Mouse (Mus musculus) lung, embryonic 14.5 days (tissue): ENCODE results near the gene Tbc1d22b. TPM values are rescaled to one million over a fixed set of nuclear protein-coding genes. Genes with fewer than 3 reads are reported as not detected.
"Not testable (repeated sequence)": the region's sequence is repeated elsewhere in the genome, so short reads cannot be mapped to it uniquely, and the experiment has no call there.

Source experiments
- ATAC-seq: fragments of 200-750 bp; cut with Nextera tagmentation; 2 replicates; pipeline ENCODE4 v1.8.0; 2017; ENCODE audit warnings: mild to moderate bottlenecking, moderate TSS enrichment, moderate library complexity; ENCODE audit not compliant: insufficient read depth
- DNase-seq: peaks from one replicate; pipeline ENCODE4 v3.0.0-alpha.2; 2015
- H3K27ac ChIP-seq: fragments of 300-500 bp; sonication (generic); 2 replicates; pipeline ENCODE4 v1.5.1; 2014; ENCODE audit warnings: low read depth, mild to moderate bottlenecking, moderate library complexity
- H3K27me3 ChIP-seq: fragments of 300-500 bp; sonication (generic); 2 replicates; pipeline ENCODE4 v1.6.1; 2014; ENCODE audit warnings: low read length, control low read depth; ENCODE audit not compliant: insufficient read depth
- H3K36me3 ChIP-seq: fragments of 300-500 bp; sonication (generic); 2 replicates; pipeline ENCODE4 v1.6.1; 2014; ENCODE audit warnings: control low read depth; ENCODE audit not compliant: insufficient read depth
- H3K4me1 ChIP-seq: fragments of 300-500 bp; sonication (generic); 2 replicates; pipeline ENCODE4 v1.6.1; 2014; ENCODE audit warnings: antibody characterized with exemption, control low read depth; ENCODE audit not compliant: insufficient read depth
- H3K4me2 ChIP-seq: fragments of 300-500 bp; sonication (generic); 2 replicates; pipeline ENCODE4 v1.6.1; 2014; ENCODE audit warnings: mild to moderate bottlenecking
- H3K4me3 ChIP-seq: fragments of 300-500 bp; sonication (generic); 2 replicates; pipeline ENCODE4 v1.5.1; 2014; ENCODE audit warnings: low read depth, low read length
- H3K9ac ChIP-seq: fragments of 300-500 bp; sonication (generic); 2 replicates; pipeline ENCODE4 v1.6.1; 2014
- H3K9me3 ChIP-seq: fragments of 300-500 bp; sonication (generic); 2 replicates; pipeline ENCODE4 v1.6.1; 2016; ENCODE audit warnings: low read depth, low read length, control low read depth
- CTCF ChIP-seq: IDR thresholded peaks from 2 replicates; pipeline ENCODE4 v1.5.1; 2016; ENCODE audit warnings: antibody characterized with exemption, low read depth
- WGBS: fragments of 180-500 bp; shearing (Covaris S2); extraction: QIAGEN DNeasy Blood & Tissue Kit; methylation state at CpG from one replicate; pipeline ENCODE4 v1.1.7; 2014; 5-methylcytosine and 5-hydroxymethylcytosine counted together
- polyA plus RNA-seq: library from polyadenylated mRNA; unstranded; fragments of >200 nt; fragmentation: Nextera tagmentation; extraction: Ambion mirVana; gene quantifications from 2 replicates; pipeline ENCODE4 v1.2.1, GENCODE M21; 2014

The Tbc1d22b gene
- polyA plus RNA-seq, 1 experiment from 2014 or later: 17.4 TPM

DNA sequence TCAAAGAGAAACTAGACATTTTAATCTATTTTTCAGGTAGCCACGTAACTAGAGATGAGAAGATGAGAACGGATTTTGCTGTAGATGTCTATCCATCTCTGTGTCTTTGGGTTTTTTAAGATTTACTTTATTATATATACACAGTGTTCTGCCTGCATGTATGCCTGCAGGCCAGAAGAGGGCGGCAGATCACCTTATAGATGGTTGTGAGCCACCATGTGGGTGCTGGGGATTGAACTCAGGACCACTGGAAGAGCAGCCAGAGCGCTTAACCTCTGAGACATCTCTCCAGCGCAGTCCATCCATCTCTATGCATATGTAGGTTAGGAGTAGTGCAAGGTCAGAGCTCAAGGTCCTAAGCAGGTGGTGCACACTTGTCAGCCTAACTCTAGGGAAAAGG, 45.9 kb upstream of the Tbc1d22b start:
- ATAC-seq: no peak
- Histone ChIP-seq H3K9ac (no peak overlapping the region), H3K4me3 (no peak overlapping the region), H3K4me2 (no peak overlapping the region; the same call in 1 of the 2 replicates), H3K27me3 (no peaks in the 10 kb centered on the region), H3K4me1 (no peaks in the 10 kb centered on the region), H3K36me3 (no peaks in the 10 kb centered on the region), H3K9me3 (no peaks in the 10 kb centered on the region), H3K27ac (no peak overlapping the region)
- TF ChIP-seq CTCF: peak; percentile 51
- peak; percentile 25 for DNase-seq
- 75% methylated on average over 5 of the region's 5 CpGs for WGBS

- Histone ChIP-seq H3K36me3 (no peaks in the 10 kb centered on the region), H3K4me3 (no peak overlapping the region), H3K27ac (no peak overlapping the region), H3K4me1 (no peaks in the 10 kb centered on the region), H3K9ac (no peak overlapping the region), H3K4me2 (no peak overlapping the region), H3K9me3 (no peaks in the 10 kb centered on the region), H3K27me3 (no peaks in the 10 kb centered on the region)
- TF ChIP-seq CTCF: no peak
- WGBS: 65% methylated on average over 12 of the region's 12 CpGs
- DNase-seq: no peak
- no peak for ATAC-seq
Observed at GRCm38 (mm10) chr17:29508927-29509608, 40.5 kb upstream of the Tbc1d22b start.

GRCm38 (mm10) chr17:29510691-29511090, 38.9 kb upstream of the Tbc1d22b start:
- 41% methylated on average over 8 of the region's 8 CpGs for WGBS
- Histone ChIP-seq H3K4me1 (no peaks in the 10 kb centered on the region), H3K4me3 (no peak overlapping the region), H3K27ac (no peak overlapping the region), H3K4me2 (no peak overlapping the region), H3K36me3 (no peaks in the 10 kb centered on the region), H3K27me3 (no peaks in the 10 kb centered on the region), H3K9me3 (no peaks in the 10 kb centered on the region), H3K9ac (no peak overlapping the region)
- TF ChIP-seq CTCF: no peak
- ATAC-seq: no peak
- DNase-seq: no peak

DNA sequence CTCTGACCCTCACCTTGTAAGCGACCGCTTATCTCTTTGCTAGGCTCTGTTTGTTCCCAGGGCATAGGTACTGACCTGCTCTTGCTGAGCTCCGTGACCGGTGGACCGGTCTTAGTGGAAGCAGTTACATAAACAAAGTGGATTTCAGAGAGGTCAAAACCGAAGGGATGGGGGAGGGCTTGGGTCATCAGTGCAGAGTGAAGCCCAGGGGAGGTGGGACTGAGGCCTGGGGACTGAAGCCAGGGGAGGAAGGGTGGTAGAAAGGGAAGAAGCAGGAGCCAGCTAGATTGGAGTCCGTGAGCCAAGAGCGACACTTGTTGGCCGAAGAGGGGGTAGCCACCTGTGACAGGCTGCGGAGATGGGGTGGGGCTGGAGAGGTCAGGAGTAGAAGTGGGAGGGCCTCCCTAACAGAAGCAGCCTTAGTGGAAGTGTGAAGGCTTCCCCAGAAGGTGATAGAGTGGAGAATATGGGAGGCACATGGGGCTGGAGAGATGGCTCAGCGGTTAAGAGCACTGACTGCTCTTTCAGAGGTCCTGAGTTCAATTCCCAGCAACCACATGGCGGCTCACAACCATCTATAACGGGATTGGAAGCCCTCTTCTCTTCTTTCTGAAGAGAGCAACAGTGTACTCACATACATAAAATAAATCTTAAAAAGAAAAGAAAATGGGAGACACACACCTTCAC, 36.4 kb upstream of the Tbc1d22b start:
- ATAC-seq (peak; percentile 81), DNase-seq (peak; percentile 79)
- H3K4me2 ChIP-seq: no peak overlapping the region
- H3K4me1 ChIP-seq: no peaks in the 10 kb centered on the region
- 26% methylated on average over 13 of the region's 13 CpGs for WGBS
- H3K4me3 ChIP-seq: no peak overlapping the region
- no peaks in the 10 kb centered on the region for H3K9me3 ChIP-seq
- H3K9ac ChIP-seq: no peak overlapping the region
- H3K27ac ChIP-seq: no peak overlapping the region
- peak; percentile 75 for TF ChIP-seq CTCF
- no peaks in the 10 kb centered on the region for H3K27me3 ChIP-seq
- no peaks in the 10 kb centered on the region for H3K36me3 ChIP-seq

- Histone ChIP-seq H3K4me1 (no peaks in the 10 kb centered on the region), H3K36me3 (no peaks in the 10 kb centered on the region), H3K27ac (no peak overlapping the region), H3K9ac (no peak overlapping the region), H3K27me3 (no peaks in the 10 kb centered on the region), H3K4me2 (no peak overlapping the region), H3K4me3 (no peak overlapping the region), H3K9me3 (no peaks in the 10 kb centered on the region)
- 1% methylated on average over 11 of the region's 11 CpGs for WGBS
- ATAC-seq: peak; percentile 52; the same call in 1 of the 2 replicates
- peak; percentile 95 for DNase-seq
- peak; percentile 94 for TF ChIP-seq CTCF
Observed at GRCm38 (mm10) chr17:29514435-29514834, 35.1 kb upstream of the Tbc1d22b start.

DNA sequence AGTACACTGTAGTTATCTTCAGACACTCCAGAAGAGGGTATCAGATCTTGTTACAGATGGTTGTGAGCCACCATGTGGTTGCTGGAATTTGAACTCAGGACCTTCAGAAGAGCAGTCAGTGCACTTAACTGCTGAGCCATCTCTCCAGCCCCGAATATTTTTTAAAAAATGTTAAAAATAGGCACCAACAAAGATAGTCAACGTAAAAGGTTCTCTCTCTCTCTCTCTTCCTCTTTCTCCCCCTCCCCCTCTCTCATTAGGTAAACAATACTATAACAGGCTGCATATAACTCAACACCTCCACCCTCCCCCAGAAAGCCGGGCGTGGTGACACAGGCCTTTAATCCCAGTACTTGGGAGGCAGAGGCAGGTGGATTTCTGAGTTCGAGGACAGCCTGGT, 30.9 kb upstream of the Tbc1d22b start:
- not testable (repeated sequence) for H3K9me3 ChIP-seq, H3K27ac ChIP-seq, H3K4me1 ChIP-seq, H3K4me3 ChIP-seq, H3K27me3 ChIP-seq, ATAC-seq, H3K9ac ChIP-seq, H3K4me2 ChIP-seq, DNase-seq, H3K36me3 ChIP-seq
- 80% methylated on average over 5 of the region's 5 CpGs for whole genome bisulfite sequencing

DNA sequence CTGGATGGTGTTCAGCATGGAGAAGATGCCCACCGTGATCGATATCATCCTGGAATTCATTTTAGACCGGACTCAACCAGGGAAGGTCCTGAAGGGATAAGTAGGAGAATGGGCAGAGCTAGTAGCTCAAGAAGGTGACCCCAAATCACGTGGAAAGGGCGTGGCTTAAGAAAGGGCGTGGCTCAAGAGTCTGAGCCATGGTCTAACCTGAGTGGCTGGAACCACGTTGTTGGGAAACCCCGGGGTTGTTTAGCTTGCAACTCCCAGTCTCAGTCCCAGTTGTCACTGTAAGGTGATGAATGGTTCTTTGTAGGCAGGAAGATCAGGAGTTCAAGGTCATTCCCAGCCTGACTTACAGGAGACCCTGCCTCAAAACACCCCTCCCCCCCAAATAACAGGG, 29.9 kb upstream of the Tbc1d22b start:
- no peaks in the 10 kb centered on the region for H3K9me3 ChIP-seq
- no peak for ATAC-seq
- WGBS: 67% methylated on average over 8 of the region's 8 CpGs
- H3K27ac ChIP-seq: no peak overlapping the region
- H3K27me3 ChIP-seq: no peaks in the 10 kb centered on the region
- no peak overlapping the region for H3K9ac ChIP-seq
- H3K4me3 ChIP-seq: no peak overlapping the region
- no peak for DNase-seq
- no peak overlapping the region for H3K4me2 ChIP-seq
- H3K36me3 ChIP-seq: no peaks in the 10 kb centered on the region
- TF ChIP-seq CTCF: no peak
- H3K4me1 ChIP-seq: no peaks in the 10 kb centered on the region
